Mouse (Mus musculus) monocyte, adult 5-6 weeks (primary cell): Measurements from ENCODE around the gene Dnmt3l. TPM values are rescaled to one million over a fixed set of nuclear protein-coding genes. Genes with fewer than 3 reads are reported as not detected.

Experiments
- ATAC-seq: fragments of 153-309, 156-312 bp; replicated peaks from 2 replicates; pipeline ENCODE4 v1.8.0; 2017; ENCODE audit warnings: mild to moderate bottlenecking; ENCODE audit not compliant: low TSS enrichment, insufficient number of reproducible peaks, severe bottlenecking, poor library complexity, low FRiP score
- total RNA-seq: library from RNA; stranded (forward); fragments of 200-1000, 200-491, 200-594 nt; gene quantifications from 3 replicates; pipeline ENCODE4 v1.2.3, GENCODE M21; 2017

Gene Dnmt3l
- total RNA-seq, 1 experiment from 2014 or later: not detected

DNA sequence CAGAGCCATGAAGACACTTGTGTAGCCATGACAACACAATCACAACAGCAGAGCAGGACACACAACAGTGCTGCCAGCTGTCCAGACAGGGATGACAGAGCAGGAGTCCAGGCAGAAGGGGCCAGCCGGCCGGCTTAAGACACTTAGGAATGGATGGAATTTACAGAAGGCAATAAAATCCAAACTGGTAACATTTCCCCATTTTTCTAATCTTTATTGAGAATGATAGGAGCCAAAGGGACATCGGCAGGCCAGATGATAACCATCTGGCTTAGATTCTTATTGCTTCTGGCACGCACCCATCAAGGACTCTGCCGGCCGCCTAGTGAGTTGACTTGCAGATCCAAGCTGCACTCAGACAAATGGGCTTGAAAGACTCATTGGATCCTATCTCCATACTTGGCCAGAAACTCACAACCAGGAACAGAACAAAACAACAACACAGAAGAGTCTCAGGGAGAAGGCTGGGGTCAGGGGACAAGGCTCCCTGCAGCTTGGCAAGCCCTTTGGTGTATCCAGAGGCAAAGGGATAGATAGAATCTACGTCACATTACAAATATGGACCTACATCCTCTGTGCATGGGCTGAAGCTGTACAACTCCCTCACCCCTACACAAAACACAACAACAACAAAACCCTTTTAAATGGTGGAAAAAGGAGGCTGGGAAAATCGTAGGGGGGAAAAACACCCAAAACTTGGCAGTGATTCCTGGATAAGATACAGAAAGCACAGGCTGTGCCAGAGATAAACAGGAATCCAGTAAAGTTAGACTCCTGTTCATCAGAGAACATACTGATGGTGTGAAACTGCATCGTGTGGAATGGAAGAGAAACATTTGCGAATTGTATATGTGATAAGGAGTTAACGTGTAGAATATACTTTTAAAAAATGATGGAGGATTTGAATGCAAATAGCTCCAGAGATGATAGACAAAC is 63.1 kb downstream of the Dnmt3l start:
- no peak for ATAC-seq

DNA sequence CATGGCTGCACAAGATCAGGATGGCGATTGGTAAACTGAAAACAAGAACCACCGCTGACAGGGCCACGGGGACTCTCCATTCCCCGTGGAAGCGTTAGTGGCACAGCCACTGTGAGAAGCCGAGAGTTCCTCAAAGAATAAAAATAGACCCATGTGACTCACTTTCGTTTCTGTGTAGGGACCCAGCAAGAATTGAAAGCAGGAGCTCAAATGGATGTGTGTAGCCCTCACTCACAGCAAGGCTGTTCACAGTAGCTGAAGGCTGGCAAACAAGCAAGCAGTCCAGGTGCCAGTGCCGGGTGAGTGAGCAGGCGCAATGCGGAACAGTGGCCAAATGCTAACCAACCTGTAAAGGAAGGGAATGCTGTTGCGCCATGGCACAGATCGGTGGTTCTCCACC is 63.8 kb downstream of the Dnmt3l start:
- ATAC-seq: peak; percentile 79

Other genes starting within 250 kb of the Dnmt3l start
- not detected in 3 replicates for gene Gm9639, start 246.9 kb upstream of the Dnmt3l start, total RNA-seq
- gene Gm19668, start 242.8 kb upstream of the Dnmt3l start, total RNA-seq: not detected in 3 replicates
- gene Gm9507, start 230.1 kb upstream of the Dnmt3l start, total RNA-seq: not detected in 3 replicates
- gene Gm2696, start 227.3 kb upstream of the Dnmt3l start, total RNA-seq: not detected in 3 replicates
- not detected in 3 replicates for gene Krtap10-4, start 214.9 kb upstream of the Dnmt3l start, total RNA-seq
- gene Krtap10-10, start 206.0 kb upstream of the Dnmt3l start, total RNA-seq: not detected in 3 replicates
- not detected in 3 replicates for gene Gm36176, start 195.1 kb upstream of the Dnmt3l start, total RNA-seq
- gene Gm10318, start 189.1 kb upstream of the Dnmt3l start, total RNA-seq: not detected in 3 replicates
- gene Gm3285, start 180.0 kb upstream of the Dnmt3l start, total RNA-seq: not detected in 3 replicates
- not detected in 3 replicates for gene Lrrc3, start 139.4 kb upstream of the Dnmt3l start, total RNA-seq
- gene Trpm2, start 71.4 kb upstream of the Dnmt3l start, total RNA-seq: 27.0 to 37.5 TPM (median 35.8 TPM) in 3 replicates
- gene 1810043G02Rik, start 63.4 kb upstream of the Dnmt3l start, total RNA-seq: 4.8 to 8.2 TPM (median 5.5 TPM) in 3 replicates
- gene Pfkl, start 31.9 kb upstream of the Dnmt3l start, total RNA-seq: 46.0 to 51.9 TPM (median 46.4 TPM) in 3 replicates
- not detected in 3 replicates for gene Aire, start 1.7 kb downstream of the Dnmt3l start, total RNA-seq
- gene Icosl, start 27.4 kb downstream of the Dnmt3l start, total RNA-seq: 10.0 to 15.9 TPM (median 12.7 TPM) in 3 replicates
- 25.6 to 38.1 TPM (median 29.0 TPM) in 3 replicates for gene D10Jhu81e, start 127.8 kb downstream of the Dnmt3l start, total RNA-seq
- 8.8 to 11.7 TPM (median 9.8 TPM) in 3 replicates for gene Pwp2, start 143.2 kb downstream of the Dnmt3l start, total RNA-seq
- 30.4 to 42.5 TPM (median 37.6 TPM) in 3 replicates for gene Trappc10, start 202.7 kb downstream of the Dnmt3l start, total RNA-seq